Mouse (Mus musculus): ENCODE measurements around the gene Slc2a4.

Slc2a4 gene

DNA sequence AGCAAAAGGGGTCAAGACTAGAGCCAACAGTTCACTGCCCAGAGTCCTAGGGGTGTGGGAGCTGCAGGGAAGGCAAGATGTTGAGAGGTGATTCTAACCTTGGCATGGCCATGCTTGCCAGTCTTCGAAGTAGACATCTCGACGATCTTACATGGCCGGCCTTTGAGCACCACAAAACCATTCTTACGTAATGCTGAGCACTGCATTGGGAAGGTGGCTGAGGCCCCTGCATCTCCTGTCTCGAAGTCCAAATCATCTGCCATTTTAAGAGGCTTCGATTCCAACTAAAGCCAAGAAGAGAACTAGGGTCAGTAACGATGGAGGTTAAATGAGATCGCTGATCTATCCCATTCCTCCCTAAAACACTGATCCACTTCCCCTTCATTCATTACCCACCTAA lies 28.9 kb downstream of the Slc2a4 start:
- no peak for DNase-seq

DNA sequence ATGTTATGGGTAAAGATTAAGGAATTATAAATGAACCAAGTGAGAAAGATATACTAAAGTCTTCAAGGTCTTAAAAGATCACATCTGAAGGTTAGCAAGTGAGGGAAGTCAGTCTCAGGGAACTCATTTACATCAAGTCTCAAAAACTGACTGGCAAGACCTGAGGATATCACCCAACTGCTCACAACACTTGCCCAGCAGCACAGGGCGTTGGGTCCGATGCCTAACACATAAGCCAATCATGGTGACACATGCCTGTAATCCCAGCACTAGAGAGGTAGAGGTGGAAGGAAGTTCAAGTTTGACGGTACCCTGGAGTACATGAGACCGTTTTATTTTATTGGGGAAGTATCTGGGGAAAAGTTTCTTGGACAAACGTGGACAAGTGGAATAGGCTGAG lies 29.9 kb downstream of the Slc2a4 start:
- no peak for DNase-seq

DNA sequence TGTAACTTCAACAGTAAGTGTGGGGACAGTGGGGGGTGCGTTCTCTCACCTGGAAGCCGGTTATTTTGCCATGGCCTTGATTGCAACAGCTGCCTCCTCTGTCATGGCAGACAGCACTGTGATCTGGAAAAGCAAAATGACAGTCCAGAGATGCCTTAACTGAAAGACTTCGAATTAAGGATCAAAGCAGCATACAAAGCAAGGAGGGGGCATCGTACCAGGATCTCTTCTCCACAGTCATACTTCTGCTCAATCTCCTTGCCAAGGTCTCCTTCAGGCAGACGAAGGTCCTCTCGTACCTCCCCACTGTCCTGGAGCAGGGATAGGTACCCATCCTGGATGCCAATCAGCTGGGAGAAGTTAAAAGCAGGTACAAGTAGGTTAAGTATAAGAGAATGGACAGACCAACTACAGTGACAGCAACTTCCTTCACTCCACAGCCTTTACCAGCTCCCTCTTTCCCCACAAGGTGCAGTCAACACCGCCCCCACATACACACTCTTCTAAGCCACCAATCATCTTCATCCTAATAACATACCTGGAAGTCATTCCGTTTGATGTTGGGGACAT lies 30.5 kb downstream of the Slc2a4 start:
- DNase-seq = peak in 1 of 2 experiments; percentile 3

DNA sequence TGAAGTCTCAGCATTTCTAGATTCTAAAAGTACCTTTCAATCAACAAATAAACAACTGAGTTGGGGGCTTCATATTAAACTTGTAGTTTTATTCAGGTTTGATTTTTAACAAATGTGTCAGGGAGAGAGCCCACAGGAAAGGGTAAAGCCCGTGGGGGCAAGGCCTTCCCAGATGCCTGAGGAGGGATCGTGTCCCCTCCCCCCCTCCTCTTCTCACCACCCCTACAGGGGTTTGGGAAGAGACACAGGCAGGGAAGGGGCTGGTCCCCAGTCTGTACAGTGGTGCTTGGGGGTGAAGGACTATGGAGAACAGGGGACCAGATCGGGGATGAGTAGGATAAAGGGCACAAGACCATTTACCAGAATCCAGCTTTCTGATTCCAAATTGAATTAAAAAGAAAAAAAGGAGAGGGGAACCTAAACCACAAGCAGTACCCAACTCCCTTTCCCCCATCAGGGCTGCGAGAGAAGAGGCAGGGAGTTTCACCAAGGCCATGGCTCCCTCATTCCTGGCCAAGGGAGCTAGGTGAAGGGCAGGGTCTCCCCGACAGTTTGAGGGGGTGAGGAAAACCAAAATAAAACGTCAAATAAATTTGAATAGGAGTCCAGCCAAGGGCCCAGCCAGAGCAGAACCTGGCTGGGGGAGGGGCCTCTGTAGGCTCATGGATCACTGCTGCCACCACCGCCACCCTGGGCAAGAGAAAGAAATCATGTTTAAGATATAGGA lies 31.2 kb downstream of the Slc2a4 start:
- peak in 1 of 2 experiments; percentile 19 for DNase-seq

DNA sequence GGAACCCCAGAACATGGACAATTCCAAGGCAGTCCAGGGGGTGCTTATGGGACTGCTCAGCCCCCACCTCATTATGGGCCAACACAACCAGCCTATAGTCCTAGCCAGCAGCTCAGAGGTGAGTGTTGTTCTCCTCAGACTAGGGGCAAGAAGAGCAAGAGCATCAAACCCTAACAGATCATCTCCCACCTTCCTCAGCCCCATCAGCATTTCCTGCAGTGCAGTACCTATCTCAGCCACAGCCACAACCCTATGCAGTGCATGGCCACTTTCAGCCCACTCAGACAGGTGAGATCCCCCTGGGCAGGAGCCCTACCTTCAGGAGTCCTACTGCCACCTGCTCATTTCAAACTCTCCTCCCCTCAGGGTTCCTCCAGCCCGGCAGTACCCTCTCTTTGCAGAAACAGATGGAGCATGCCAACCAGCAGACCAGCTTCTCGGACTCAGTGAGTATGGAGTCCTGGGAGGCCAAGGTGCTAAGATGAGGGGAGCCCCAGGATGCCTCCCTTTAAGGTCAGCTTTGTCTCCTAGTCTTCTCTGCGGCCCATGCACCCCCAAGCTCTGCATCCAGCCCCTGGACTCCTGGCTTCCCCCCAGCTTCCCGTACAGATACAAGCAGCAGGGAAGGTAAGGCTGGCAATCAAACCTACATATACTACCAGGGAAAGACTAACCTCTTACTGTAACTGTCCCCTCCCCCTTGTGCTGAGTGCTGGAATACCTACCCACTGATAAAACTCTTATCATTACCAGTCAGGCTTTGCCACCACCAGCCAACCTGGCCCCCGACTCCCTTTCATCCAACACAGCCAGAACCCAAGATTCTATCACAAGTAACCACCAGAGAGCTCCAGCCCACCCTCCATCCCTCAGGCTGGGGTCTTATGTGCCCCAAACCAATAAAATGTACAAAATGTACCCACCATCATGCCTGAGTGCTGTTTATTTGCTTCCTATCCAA lies 32.0 kb downstream of the Slc2a4 start:
- peak in 1 of 2 experiments; percentile 24 for DNase-seq

DNA sequence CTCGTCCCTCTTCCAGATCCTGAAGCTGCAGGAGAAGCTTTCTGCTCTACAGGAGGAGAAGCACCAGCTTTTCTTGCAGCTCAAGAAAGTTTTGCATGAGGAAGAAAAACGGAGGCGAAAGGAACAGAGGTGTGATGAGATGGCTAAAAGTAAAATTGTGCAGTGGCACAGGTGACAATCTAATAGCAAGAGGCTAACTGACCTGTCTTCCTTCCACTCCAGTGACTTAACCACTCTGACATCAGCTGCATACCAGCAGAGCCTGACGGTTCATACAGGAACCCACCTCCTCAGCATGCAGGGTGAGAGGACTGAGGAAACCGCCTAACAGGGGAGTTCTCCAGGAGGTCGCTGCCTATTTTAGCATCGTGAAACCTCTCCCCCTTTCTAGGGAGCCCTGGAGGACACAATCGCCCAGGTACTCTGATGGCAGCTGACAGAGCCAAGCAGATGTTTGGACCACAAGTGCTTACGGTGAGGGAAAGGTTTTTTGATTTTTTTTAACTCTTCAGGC lies 33.0 kb downstream of the Slc2a4 start:
- DNase-seq = peak in 1 of 2 experiments; percentile 2

DNA sequence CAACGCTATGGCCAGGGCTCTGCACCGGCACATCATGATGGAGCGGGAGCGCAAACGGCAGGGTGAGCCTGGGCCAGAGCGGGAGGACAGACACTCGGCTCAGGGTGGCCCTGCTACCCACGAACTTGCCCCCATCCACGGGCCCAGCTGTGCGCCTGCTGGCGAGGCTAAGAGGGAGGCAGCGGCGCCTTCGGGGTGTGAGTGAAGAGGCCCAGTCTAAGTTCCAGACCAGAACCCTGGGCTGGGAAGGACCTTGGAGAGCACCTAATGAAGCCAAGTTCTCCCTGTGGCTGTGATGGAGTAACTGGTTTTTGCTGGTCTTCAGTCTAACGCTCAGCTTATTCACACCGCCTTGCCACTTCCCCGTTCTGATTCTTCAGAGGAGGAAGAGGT lies 33.6 kb downstream of the Slc2a4 start:
- DNase-seq = no peak

DNA sequence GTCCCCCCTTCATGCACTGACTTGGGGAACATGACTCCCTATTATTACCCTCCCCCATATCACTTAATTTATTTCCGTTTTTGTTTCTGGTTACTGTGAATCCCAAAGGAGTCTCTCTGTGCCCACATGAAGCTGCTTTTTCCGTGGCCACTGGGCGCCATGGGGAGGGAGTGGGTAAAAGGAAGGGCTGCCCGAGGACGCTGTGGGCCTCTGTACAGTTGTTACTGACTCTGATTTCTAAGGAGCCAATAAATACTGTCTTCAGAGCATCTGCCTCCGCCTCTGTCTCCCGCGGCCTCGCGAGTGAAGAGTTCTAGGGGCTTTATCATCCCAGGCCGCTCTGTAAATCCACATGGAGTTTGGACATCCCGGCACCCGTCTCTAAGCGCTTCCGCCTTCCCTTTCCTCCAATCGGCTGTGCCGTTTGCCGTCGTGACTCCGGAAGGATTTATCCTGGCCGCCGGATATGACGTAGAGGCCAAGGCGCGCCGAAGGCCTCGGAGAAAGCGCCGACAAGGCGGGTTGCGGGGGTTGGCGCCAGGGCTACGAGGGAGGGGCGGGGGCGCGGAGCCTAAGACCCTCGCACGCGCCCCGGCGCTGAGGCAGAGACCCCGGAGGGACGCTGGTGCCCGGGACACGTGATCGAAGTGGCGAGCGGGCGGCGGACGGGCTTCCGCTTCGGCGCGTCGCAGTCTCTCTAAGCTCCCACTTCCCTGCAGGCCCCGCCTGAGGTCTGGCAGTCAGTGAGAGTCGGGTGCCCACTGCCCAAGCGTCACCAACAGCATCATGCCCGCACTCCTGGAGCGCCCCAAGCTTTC lies 34.2 kb downstream of the Slc2a4 start, which contains the start of gene Gps2:
TSS of gene Gps2 (plus strand) at position 335 of the 818 bp plus-strand sequence.
- peak; percentile 96 for DNase-seq

DNA sequence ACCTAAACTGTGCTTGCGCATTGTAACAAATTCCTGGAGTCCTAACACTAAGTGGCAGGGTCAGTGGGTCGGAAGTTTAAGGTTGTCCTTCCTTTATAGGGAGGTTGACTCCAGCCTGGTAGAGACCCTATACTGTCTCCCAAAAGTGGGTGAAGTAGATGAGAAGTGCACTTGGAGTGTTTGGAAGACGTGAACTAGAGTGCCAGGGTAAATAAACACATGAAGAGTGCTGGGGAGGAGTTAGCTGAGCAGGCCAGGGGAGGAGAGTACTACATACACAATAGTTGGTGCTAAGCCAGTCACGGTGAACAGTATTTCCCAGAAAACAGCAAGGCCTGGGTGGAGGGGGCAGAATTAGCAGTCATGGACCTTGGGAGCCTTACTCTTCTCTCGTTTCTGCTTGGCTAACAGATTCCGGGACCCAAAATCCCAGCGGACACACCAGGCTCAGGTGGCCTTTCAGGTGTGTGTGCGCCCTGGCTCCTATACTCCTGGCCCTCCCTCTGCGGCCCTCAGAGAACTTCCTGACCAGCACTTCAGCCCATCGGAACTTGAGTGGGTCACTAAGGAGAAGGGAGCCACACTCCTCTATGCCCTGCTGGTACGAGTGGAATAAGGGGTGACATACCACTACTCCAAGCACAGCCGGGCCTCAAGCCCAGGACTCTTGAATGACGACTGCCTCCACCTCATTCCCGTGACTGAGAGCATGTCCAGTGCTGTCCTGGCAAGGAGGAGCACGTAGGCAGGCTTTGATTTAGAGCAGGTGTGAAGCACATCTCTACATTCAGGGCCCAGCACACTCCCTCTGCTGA lies 35.1 kb downstream of the Slc2a4 start:
- no peak for DNase-seq

DNA sequence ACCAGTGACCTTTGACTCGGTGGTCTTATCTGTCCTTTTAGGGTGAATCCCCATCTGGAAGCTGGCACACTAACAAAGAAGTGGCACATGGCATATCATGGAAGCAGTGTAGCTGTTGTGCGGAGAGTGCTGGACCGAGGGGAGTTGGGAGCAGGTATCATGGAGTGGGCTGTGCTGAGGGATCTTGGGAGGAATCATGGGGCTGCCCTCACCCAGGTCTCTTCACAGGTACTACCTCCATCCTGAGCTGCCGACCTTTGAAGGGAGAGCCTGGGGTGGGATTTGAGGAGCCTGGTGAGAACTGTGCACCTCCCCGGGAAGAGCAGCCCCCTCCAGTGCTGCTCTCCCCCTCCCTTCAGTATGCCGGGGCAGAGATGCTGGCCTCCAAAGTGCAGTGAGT lies 36.3 kb downstream of the Slc2a4 start:
- no peak for DNase-seq

DNA sequence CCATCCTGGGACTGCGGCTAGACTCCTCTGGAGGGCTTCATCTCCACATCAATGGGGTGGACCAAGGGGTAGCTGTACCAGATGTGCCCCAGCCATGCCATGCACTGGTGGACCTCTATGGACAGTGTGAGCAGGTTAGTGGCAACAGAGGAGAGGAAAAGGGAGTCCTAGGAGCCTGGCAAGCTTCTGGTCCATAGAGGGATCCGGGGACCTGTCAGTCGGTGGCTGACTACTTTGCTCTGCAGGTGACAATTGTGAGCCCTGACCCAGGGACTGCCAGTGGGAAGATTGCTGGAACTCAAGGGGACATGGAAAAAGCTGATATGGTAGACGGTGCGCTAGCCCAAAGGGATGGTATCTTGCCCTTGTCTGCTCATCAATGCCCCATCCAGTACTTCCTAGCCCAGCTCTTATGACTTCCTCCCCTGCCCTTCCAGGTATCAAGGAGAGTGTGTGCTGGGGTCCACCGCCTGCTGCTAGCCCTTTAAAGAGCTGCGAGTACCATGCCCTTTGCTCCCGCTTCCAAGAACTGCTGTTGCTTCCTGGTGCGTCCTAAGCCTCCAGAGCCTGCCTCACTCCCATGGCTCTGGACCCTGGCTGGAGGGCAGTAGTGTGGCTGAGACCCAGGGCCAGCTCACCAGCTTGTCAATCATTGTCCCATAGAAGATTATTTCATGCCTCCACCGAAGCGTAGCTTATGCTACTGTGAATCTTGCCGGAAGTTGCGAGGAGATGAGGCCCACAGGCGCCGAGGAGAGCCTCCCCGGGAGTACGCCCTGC lies 37.0 kb downstream of the Slc2a4 start:
- no peak for DNase-seq

DNA sequence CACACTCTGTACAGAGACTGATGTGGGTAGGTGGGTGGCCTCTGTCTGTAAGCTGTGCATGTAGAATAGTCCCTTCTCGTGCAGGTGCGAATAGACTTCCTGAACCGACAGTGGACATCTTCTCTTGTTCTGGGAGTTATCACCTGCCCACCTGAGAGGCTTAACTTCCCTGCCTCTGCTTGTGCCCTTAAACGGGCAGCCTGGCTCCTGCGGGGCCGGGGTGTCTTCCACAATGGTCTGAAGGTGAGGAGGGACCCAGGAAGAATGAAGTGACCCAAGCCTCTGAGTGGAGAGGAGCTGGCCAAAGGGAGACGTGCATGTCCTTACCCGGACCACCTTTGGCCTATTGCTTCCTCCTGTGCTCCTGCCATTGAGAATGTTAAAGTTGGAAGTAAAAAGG lies 37.8 kb downstream of the Slc2a4 start:
- DNase-seq = no peak

DNA sequence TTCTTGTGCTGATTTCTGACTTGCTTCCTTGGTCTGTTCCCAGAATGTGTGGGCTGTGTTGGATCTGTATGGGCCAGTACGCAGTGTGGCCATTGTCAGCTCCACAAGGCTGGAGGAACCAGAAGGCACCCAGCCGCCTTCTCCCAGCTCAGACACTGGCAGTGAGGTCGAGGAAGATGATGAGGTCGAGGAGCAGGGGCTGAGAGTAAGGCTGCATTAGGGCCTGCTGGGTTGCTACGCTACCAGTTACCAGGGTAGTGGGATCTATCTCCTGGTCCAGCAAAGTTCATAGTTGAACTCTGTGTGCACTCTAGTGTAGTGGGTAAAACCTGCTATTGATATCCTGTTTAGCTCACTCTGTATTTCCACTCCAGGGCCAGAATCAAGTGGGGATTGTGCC lies 38.8 kb downstream of the Slc2a4 start:
- DNase-seq = no peak

DNA sequence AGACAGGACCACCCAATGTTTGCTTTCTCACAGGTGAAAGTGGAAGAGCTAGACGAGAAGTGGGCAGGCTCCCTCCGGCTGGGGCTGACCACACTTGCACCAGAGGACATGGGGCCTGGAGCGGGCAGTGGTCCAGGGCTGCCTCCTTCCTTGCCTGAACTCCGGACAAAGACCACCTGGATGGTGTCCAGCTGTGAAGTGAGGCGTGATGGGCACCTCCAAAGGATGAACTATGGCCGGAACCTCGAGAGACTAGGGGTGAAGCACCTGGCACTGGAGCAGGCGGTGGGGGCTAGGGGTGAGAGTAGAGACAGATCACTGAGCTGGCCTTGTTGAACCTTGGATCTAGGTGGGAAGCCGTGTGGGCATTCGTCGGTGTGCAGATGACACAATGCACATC lies 39.3 kb downstream of the Slc2a4 start:
- no peak for DNase-seq

DNA sequence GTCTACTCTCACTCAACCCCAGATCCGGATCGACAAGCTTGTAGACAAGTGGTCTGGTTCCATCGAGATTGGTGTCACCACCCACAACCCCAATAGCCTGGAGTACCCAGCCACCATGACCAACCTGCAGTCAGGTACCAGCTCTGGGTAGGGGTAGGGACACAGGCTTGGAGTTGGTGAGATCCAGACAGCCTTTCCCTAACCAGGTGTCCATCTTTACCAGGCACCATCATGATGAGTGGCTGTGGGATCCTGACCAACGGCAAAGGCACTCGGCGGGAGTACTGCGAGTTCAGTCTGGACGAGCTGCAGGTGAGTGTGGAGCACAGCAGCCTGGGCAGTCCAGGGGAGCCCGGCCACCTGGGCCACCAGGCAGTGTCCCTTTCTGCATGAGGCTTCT lies 43.7 kb downstream of the Slc2a4 start:
- DNase-seq = no peak

DNA sequence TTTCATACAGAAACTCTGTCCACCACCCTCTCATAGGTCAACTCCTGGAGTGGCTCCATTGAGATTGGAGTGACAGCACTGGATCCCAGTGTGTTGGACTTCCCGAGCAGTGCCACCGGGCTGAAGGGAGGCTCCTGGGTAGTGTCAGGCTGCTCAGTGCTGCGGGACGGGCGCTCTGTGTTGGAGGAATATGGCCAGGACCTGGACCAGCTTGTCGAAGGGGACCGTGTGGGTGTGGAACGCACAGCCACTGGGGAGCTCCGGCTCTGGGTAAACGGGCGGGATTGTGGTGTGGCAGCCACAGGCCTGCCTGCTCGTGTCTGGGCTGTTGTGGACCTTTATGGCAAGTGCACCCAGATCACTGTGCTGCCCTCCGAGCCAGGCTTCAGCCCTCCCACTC lies 45.0 kb downstream of the Slc2a4 start:
- no peak for DNase-seq

DNA sequence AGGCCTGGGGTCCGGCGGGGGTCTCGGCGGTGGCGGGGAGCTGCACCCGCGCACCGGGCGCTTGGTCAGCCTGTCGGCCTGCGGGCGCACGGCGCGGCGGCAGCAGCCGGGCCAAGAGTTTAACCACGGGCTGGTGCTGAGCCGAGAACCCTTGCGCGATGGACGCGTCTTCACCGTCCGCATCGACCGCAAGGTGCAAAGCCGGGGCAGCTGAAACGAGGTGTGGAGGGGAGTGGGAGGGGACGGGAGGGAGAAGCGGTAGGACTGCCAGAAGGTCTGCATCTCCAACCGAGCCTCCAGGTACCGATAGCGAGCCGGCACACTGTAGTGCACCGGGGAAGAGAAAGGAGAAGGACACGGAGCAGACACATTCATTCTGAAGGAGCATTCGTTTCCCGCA lies 46.0 kb downstream of the Slc2a4 start:
- DNase-seq = peak in 1 of 2 experiments; percentile 74

DNA sequence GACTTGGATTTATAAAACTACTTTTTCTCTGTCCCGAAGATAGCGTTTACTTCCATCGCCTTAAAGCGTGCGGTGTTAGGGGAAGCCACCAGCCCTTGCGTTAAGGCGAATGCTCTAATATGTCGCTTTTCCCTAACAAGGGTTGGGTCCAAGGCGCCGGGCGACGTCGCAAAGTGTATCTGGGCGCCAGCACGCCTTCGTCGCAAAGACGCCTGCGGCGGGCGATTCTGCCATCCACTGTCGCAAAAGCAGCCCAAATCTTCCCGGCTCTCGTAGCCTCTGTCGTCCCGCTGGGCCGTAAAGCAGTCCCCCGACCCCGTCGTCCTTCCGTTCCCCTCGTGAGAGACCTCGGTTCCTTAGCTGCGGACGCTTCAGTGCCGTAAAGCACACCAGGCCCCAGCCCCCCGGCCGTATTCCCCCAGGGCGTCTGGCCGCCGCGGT lies 46.6 kb downstream of the Slc2a4 start:
- DNase-seq = peak; percentile 94 to 97

DNA sequence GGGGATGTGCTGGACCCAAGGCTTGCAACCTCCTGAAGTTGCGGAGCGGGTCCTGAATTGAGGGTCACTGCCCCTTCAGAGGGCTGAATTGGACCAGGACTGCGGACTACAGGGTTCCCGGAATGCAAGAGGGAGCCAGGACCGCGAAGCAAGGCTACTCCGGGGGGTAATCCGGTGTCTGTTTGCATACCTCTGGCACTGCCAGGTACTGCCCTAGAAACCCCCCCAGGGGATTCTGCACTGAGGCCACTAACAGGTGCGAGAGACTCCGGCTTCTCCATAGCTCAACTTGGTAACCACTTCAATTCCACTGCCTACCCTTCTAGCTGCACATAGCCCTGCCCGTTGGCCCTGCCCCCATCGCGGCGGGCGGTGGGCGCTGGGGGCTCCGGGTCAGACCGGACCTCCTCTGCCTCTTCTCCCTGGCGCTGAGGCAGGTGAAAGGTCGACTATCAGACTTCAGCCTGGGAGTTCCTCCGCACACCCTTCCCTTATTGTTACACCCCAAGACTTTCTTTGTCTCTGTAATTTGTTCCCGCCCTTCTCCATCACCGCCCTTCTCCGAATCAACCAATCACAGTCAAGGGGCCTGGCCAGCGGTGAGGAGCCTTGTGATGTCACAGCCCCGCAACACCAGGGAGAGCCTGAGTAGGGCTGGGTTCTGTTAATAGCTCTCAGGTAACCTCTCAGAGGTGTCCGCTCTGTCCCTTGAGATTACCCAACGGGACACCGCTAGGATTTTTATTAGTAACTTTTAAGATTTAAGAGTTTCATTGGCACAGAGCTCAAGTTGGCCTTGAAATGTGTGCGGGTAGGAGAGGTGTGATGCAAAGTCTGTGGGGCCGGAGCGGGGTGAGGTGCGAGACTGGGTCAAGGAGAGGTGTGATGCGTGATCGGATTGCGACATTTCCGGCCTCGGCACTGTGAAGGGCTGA lies 47.2 kb downstream of the Slc2a4 start, which contains the start of the genes 2810408A11Rik and Neurl4:
TSS of gene 2810408A11Rik (minus strand) at position 517 of the 935 bp plus-strand sequence.
TSS of gene Neurl4 (plus strand) at position 602 of the 935 bp plus-strand sequence.
- peak; percentile 92 to 94 for DNase-seq
